Mouse (Mus musculus) midbrain, embryonic 13.5 days (tissue): ENCODE data around the gene Nrap. TPM values are rescaled to one million over a fixed set of nuclear protein-coding genes. Genes with fewer than 3 reads are reported as not detected.

Experiments
- ATAC-seq: fragments of 200-750 bp; cut with Nextera tagmentation; 2 replicates; pipeline ENCODE4 v1.8.0; 2017; ENCODE audit warnings: mild to moderate bottlenecking, moderate TSS enrichment, moderate library complexity
- H3K27ac ChIP-seq: fragments of 300-500 bp; sonication (generic); 2 replicates; pipeline ENCODE4 v1.5.1; 2015; ENCODE audit warnings: inconsistent platforms, mild to moderate bottlenecking, moderate library complexity
- H3K27me3 ChIP-seq: fragments of 300-500 bp; sonication (generic); 2 replicates; pipeline ENCODE4 v1.6.1; 2015; ENCODE audit warnings: mild to moderate bottlenecking, inconsistent platforms
- H3K36me3 ChIP-seq: fragments of 300-500 bp; sonication (generic); 2 replicates; pipeline ENCODE4 v1.6.1; 2015; ENCODE audit warnings: mild to moderate bottlenecking, inconsistent platforms
- H3K4me1 ChIP-seq: fragments of 300-500 bp; sonication (generic); replicated peaks from 2 replicates; pipeline ENCODE4 v1.6.1; 2015; ENCODE audit warnings: inconsistent platforms
- H3K4me2 ChIP-seq: fragments of 300-500 bp; sonication (generic); replicated peaks from 2 replicates; pipeline ENCODE4 v1.6.1; 2015; ENCODE audit warnings: moderate library complexity, mild to moderate bottlenecking, inconsistent platforms
- H3K4me3 ChIP-seq: fragments of 300-500 bp; sonication (generic); replicated peaks from 2 replicates; pipeline ENCODE4 v1.5.1; 2015; ENCODE audit warnings: mild to moderate bottlenecking, inconsistent platforms
- H3K9ac ChIP-seq: fragments of 300-500 bp; sonication (generic); replicated peaks from 2 replicates; pipeline ENCODE4 v1.6.1; 2015; ENCODE audit warnings: mild to moderate bottlenecking, inconsistent platforms
- H3K9me3 ChIP-seq: fragments of 300-500 bp; sonication (generic); 2 replicates; pipeline ENCODE4 v1.6.1; 2016; ENCODE audit warnings: mild to moderate bottlenecking, inconsistent platforms
- WGBS: fragments of 180-500 bp; shearing (Covaris S2); methylation state at CpG from one replicate; pipeline ENCODE4 v1.1.7; 2015; 5-methylcytosine and 5-hydroxymethylcytosine counted together
- polyA plus RNA-seq: library from polyadenylated mRNA; unstranded; fragments of >200 nt; fragmentation: Nextera tagmentation; extraction: Ambion mirVana; gene quantifications from 2 replicates; pipeline ENCODE4 v1.2.1, GENCODE M21; 2015

The Nrap gene
- polyA plus RNA-seq, 1 experiment from 2014 or later, result 0.24 TPM

DNA sequence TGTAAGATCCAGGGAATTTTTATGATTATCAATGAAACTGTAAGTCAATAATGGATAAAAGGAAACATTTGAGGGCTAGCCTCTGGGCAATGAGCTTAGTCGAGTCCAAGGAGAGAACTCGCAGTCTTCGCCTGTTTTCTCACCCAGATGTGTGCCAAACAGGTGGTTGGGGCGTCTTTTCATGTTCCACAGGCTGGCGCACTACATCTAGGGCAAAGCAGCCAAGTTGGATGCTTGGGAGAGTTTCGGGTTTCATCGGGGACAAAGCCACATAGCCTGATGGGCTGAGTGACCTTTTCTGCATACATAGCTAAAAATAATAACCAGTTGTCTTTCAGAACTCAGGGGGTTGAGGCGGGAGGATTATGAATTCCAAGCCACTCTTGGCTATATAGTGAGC lies 100.2 kb downstream of the Nrap start:
- no peak overlapping the region for H3K27ac ChIP-seq
- ATAC-seq, result no peak
- H3K4me3 ChIP-seq, result no peak overlapping the region
- WGBS, result 88% methylated on average over 8 of the region's 8 CpGs
- H3K9ac ChIP-seq, result no peak overlapping the region
- no peak overlapping the region for H3K4me2 ChIP-seq
- H3K9me3 ChIP-seq, result no peaks in the 10 kb centered on the region
- H3K4me1 ChIP-seq, result peaks cover 13% of the 10 kb centered on the region
- H3K27me3 ChIP-seq, result no peaks in the 10 kb centered on the region
- no peaks in the 10 kb centered on the region for H3K36me3 ChIP-seq

DNA sequence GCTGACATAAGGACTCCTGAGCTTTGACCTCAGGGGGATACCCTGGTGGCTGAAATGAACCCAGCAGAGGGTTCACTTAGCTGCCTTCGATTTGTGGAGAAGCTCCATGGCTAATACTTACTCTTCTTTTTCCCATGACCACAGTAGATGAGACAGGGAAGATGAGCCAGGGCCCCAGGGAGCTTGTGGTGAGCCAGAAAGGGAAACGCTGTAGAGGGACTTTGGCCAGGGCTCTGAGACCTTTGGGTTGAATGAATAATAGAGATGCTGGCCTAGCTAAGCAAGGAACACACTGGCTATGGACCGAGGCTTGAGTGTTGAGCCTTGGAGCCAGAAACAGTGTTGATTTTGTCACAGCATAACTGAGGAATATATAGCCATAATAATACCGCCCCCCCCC lies 101.4 kb downstream of the Nrap start:
- Histone ChIP-seq H3K27ac (no peak overlapping the region), H3K4me2 (no peak overlapping the region), H3K4me3 (no peak overlapping the region), H3K9ac (no peak overlapping the region), H3K27me3 (no peaks in the 10 kb centered on the region), H3K36me3 (no peaks in the 10 kb centered on the region), H3K4me1 (peaks cover 9% of the 10 kb centered on the region), H3K9me3 (no peaks in the 10 kb centered on the region)
- no peak for ATAC-seq
- 81% methylated on average over 4 of the region's 4 CpGs for WGBS

DNA sequence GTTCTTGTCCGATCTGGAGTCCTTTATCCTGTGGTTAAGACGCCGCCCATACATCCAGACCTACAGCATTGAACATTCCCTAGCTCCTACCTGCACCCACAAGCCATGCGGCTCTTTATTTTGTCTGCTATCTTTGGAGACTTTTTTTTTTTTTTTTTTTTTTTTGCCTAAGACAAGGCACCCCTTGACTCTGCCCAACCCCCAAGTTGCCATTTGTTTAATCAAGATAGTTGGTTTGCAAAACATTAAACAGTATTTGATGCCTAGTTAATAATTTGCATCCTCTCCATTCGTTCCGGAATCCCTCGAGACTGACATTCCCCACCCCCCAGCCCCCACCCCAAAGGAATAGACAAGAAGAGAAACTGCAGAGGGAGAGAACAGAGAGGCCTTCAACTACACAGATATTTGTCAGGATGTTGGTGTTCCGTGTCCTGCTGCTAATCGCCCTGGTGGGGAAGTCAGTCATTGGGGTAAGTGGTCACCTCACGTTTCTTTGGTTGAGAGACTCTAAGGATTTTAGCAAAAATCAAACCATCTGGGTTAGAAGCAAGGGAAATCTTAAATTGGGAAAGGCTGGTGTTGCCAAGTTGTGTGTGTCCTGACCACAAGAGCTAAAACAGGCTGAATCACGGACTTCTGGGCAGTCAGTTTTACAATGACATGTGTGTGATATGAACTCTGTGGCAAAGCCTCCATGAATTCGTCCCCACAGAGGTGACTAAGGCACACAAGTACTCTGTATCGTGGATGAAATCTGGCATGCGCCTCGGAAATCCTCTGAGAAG lies 102.1 kb downstream of the Nrap start:
- ATAC-seq, result no peak
- H3K4me1 ChIP-seq, result peaks cover 9% of the 10 kb centered on the region
- H3K4me3 ChIP-seq, result no peak overlapping the region
- H3K27ac ChIP-seq, result no peak overlapping the region
- 84% methylated on average over 15 of the region's 15 CpGs for WGBS
- no peaks in the 10 kb centered on the region for H3K36me3 ChIP-seq
- H3K9ac ChIP-seq, result no peak overlapping the region
- no peaks in the 10 kb centered on the region for H3K27me3 ChIP-seq
- H3K9me3 ChIP-seq, result no peaks in the 10 kb centered on the region
- no peak overlapping the region for H3K4me2 ChIP-seq

DNA sequence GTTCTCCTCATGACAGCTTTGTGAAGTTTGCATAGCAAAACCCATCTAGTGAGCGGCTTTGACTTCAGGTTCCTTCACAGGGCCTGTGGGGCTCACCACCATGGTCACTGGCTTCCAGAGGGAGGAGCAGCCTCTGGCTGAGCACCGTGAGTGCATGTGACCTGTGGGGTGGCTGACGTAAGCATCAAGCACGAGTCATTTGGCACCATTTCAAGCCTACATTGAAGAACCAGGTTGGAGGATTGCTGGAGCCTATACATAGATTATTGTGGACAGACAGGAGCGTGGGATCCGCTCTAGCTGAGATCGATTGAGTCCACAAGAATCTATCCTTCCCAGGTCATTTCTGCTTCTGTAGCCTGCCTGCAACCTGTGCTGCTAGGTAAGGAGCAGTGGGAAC lies 103.0 kb downstream of the Nrap start, which contains the start of gene Habp2:
TSS of gene Habp2 (plus strand) at position 272 of the 400 bp plus-strand sequence.
- no peak within 1 kb of the TSS for H3K4me2 ChIP-seq
- 87% methylated on average over 7 of the region's 7 CpGs for WGBS
- no peaks in the 10 kb centered on the region for H3K9me3 ChIP-seq
- H3K4me1 ChIP-seq, result peaks cover 2% of the 10 kb centered on the region
- H3K4me3 ChIP-seq, result no peak within 1 kb of the TSS
- H3K27ac ChIP-seq, result no peak within 1 kb of the TSS
- ATAC-seq, result no peak
- no peaks in the 10 kb centered on the region for H3K36me3 ChIP-seq
- H3K9ac ChIP-seq, result no peak within 1 kb of the TSS
- H3K27me3 ChIP-seq, result no peaks in the 10 kb centered on the region

DNA sequence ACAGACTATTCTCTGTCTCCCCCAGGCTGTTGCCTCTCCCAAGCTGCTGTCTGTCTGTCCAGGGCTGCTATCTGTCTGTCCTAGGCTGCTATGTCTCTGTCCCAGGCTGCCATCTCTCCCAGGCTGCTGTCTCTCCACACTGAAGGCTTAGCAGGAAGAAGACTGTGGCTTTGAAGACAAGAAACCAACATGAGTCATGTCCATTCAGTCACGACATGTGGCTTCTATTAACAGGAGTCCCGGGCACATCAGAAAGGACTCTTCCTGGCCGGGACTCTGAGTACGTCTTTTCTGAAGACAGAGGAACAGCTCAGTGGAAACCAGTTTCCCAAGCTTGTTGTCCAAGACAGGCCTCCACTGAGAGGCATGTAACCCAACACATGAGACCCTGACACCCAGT lies 104.6 kb downstream of the Nrap start:
- ATAC-seq, result no peak
- Histone ChIP-seq H3K9ac (no peak overlapping the region), H3K27ac (no peak overlapping the region), H3K36me3 (no peaks in the 10 kb centered on the region), H3K4me3 (no peak overlapping the region), H3K4me2 (no peak overlapping the region), H3K27me3 (no peaks in the 10 kb centered on the region), H3K9me3 (no peaks in the 10 kb centered on the region), H3K4me1 (no peaks in the 10 kb centered on the region)
- WGBS, result 85% methylated on average over 4 of the region's 4 CpGs

DNA sequence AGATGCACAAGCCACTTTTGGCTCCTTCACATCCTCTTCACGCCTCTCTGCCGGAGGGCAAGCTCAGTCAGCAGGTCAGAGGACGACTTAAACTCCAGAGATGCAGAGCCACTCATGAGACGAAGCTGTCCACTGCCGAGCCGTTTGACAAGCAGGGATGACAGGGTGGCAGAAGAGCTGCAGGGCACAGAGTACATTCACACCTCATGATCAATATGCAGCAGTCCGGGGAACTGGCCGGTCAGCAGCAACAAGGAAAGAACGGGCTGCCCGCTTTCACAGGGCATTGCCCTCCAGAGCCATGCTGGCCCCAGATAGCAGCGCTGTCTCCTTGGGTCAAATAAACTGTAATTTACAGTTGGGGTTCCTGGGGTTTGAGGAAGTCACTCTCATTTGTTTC lies 111.5 kb downstream of the Nrap start:
- no peaks in the 10 kb centered on the region for H3K27me3 ChIP-seq
- H3K4me2 ChIP-seq, result no peak overlapping the region
- no peak overlapping the region for H3K4me3 ChIP-seq
- 86% methylated on average over 11 of the region's 11 CpGs for WGBS
- H3K36me3 ChIP-seq, result no peaks in the 10 kb centered on the region
- no peaks in the 10 kb centered on the region for H3K9me3 ChIP-seq
- no peaks in the 10 kb centered on the region for H3K4me1 ChIP-seq
- no peak overlapping the region for H3K27ac ChIP-seq
- H3K9ac ChIP-seq, result no peak overlapping the region
- no peak for ATAC-seq

DNA sequence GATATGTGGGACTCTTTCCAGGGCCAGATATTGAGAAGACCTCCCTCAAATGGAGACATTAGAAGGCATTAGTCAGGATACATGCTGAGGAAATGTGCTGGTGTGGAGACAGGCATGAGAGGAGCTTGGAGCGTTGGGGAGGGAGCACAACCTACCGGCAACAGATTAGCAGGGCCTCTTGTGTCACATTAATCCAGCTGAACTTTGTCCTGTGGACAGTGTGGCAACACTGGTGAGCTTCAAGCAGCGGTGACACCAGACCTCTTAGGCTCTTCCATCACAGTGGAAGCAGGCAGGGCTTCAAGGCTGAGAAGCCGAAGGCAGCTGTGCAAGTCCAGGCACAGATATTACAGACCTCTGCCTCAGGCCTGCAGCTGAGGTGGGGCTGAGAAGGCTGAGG lies 111.9 kb downstream of the Nrap start:
- no peak for ATAC-seq
- Histone ChIP-seq H3K27ac (no peak overlapping the region), H3K9ac (no peak overlapping the region), H3K27me3 (no peaks in the 10 kb centered on the region), H3K9me3 (no peaks in the 10 kb centered on the region), H3K4me2 (no peak overlapping the region), H3K4me1 (no peaks in the 10 kb centered on the region), H3K4me3 (no peak overlapping the region), H3K36me3 (no peaks in the 10 kb centered on the region)
- WGBS, result 75% methylated on average over 4 of the region's 4 CpGs

DNA sequence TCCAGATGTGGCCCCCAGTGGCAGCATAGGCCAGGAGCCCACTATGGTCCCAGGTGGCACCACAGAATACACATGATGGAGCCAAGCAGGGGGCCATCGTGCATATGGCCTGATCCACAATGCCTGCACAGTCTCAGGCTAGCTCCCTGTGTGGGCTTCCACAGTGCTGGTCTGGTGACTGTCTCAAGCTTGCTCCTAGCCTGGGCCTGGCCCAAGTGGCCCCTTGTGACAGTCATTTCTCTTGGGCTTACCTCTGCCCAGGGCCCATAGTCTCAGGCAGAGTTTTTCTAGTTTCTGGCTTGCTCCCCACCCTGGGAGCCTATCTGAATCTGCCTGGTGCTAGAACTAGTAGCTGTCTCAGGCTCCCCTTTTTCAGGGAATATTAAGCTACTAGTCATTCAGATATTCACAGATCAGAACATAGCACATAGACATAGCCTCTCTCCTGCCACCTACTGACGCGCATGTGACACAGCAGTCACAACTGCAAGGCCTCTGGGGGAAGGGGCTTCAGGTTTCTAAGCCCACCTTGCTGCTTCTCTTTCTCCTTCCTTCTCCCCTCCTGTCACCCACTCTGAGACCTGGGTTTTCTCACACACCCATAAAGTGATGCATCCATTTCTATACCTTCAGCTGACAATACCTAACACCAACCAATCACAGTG lies 112.6 kb downstream of the Nrap start:
- no peaks in the 10 kb centered on the region for H3K9me3 ChIP-seq
- H3K36me3 ChIP-seq, result no peaks in the 10 kb centered on the region
- no peak overlapping the region for H3K9ac ChIP-seq
- no peak overlapping the region for H3K4me2 ChIP-seq
- 57% methylated on average over 3 of the region's 3 CpGs for WGBS
- ATAC-seq, result no peak
- no peaks in the 10 kb centered on the region for H3K4me1 ChIP-seq
- no peak overlapping the region for H3K27ac ChIP-seq
- H3K4me3 ChIP-seq, result no peak overlapping the region
- H3K27me3 ChIP-seq, result no peaks in the 10 kb centered on the region

DNA sequence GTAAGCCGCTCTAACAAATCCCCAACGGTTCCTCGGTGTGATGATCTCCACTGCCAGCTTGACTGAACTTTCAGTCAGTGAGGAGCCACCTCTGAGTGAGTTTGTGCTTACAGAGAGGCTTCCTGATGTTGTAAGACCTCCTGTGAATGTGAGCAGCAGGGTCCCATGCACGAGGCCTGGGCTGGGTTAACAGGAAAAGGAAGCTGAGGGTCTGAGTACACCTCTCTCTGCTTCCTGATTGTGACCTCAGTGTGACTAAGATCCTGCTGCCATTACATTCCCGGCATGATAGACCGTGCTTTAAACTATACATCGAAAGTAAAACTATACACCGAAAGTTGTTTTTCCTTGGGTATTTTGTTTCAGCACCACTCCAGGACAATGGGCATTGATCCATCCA lies 117.8 kb downstream of the Nrap start:
- Histone ChIP-seq H3K9me3 (no peaks in the 10 kb centered on the region), H3K4me1 (no peaks in the 10 kb centered on the region), H3K9ac (no peak overlapping the region), H3K27me3 (no peaks in the 10 kb centered on the region), H3K4me2 (no peak overlapping the region), H3K36me3 (no peaks in the 10 kb centered on the region), H3K4me3 (no peak overlapping the region), H3K27ac (no peak overlapping the region)
- WGBS, result 85% methylated on average over 8 of the region's 8 CpGs
- no peak for ATAC-seq

Other genes with a start within 250 kb of the Nrap start
- gene Habp2, start 102.9 kb downstream of the Nrap start, polyA plus RNA-seq, result 0.09 and 0.19 TPM in 2 replicates
- 13.0 and 14.8 TPM in 2 replicates for gene Casp7, start 7.1 kb upstream of the Nrap start, polyA plus RNA-seq
- gene Plekhs1, start 71.6 kb upstream of the Nrap start, polyA plus RNA-seq, result 0.07 and 0.13 TPM in 2 replicates
- 14.2 and 16.4 TPM in 2 replicates for gene Dclre1a, start 158.2 kb upstream of the Nrap start, polyA plus RNA-seq
- gene Nhlrc2, start 158.2 kb upstream of the Nrap start, polyA plus RNA-seq, result 10.5 and 11.6 TPM in 2 replicates